Mouse (Mus musculus): ENCODE data around the gene Clec4g.

DNA sequence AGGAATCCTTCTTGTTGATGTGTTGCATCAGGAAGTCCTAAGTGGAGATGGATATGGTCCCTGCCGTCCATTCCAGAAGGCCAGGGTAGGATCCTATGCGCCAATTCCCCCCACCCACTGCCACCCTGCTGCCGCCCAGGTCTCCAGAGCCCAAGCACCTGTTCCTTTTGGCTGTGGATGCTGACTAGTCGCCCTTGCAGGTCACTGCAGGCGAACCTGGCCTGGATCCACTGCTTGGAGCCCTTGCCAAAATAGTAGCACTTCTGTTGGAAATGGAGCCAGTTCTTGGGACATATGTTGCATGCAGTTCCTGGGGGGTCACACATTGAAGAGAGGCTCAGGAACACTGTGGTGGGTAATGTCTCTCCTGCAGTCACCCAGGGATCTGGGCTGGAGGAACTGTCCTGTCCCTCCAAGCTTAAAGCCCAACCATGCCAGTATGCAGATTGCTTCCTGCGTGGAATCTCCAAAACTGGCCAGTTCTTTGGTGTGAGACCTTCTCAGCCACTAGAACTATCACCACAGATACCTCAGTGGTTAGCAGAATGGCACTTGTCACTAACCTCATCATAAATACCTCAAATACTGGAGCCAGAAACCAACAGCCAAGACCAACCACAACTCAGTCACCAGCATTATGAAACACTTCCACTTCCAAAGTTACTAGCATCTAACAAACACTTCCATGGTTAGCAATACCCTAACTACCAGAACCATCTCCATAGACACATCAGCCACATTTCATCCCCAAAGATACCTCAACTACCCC, 36.9 kb downstream of the Clec4g start:
- TF ChIP-seq POLR2A (IDR thresholded peaks at IDR 0.05; ENCODE audit: low read depth, low read length) (no peak), CTCF (IDR thresholded peaks at IDR 0.05; ENCODE audit: extremely low read depth, insufficient read depth, insufficient read length, insufficient replicate concordance) (no peak)
